Comparison of ENCODE assay signal across 8 mouse cellular contexts in genomic region chr12:5375616-5376461, GRCm38 (mm10). TPM values are rescaled to one million over a fixed set of nuclear protein-coding genes. Genes with fewer than 3 reads are reported as not detected.
DNase-seq lines count a peak whose midpoint lies in the region; ATAC-seq lines count a peak whose summit lies in the region.

Gene Klhl29, minus strand, starts transcription at chr12:5375682.

- intact Hi-C loops in left cerebral cortex, postnatal 4 days (cut with DNase I): no loop called here

- no peaks in the 10 kb centered on the region; the same call in 1 of the 2 replicates for H3K27me3 ChIP-seq in embryonic facial prominence, embryonic 11.5 days (ENCODE audit: control insufficient read depth, insufficient read depth, low read length)
- peaks cover 18% of the 10 kb centered on the region for H3K27me3 ChIP-seq in midbrain, embryonic 11.5 days (ENCODE audit: control insufficient read depth, insufficient read depth, low read length)
- H3K27me3 ChIP-seq in stomach, embryonic 15.5 days (replicated peaks): peaks cover 23% of the 10 kb centered on the region; the same call in 1 of the 2 replicates

- H3K9me3 ChIP-seq in embryonic facial prominence, embryonic 11.5 days (replicated peaks; ENCODE audit: control insufficient read depth, low read length): no peaks in the 10 kb centered on the region
- no peaks in the 10 kb centered on the region for H3K9me3 ChIP-seq in midbrain, embryonic 11.5 days (ENCODE audit: control insufficient read depth, low read length)
- no peaks in the 10 kb centered on the region for H3K9me3 ChIP-seq in stomach, embryonic 15.5 days

- peak within 1 kb of the TSS; percentile 58 for H3K4me3 ChIP-seq in embryonic facial prominence, embryonic 11.5 days (ENCODE audit: low read depth, low read length)
- H3K4me3 ChIP-seq in midbrain, embryonic 11.5 days (ENCODE audit: low read depth, low read length): peak within 1 kb of the TSS; percentile 74
- H3K4me3 ChIP-seq in stomach, embryonic 15.5 days (replicated peaks): peak within 1 kb of the TSS; percentile 83

- H3K4me1 ChIP-seq in embryonic facial prominence, embryonic 11.5 days (ENCODE audit: control insufficient read depth, insufficient read depth, low read length): peaks cover 2% of the 10 kb centered on the region; the same call in 1 of the 2 replicates
- peaks cover 22% of the 10 kb centered on the region; the same call in 1 of the 2 replicates for H3K4me1 ChIP-seq in midbrain, embryonic 11.5 days (ENCODE audit: control insufficient read depth, insufficient read depth, low read length)
- peaks cover 18% of the 10 kb centered on the region for H3K4me1 ChIP-seq in stomach, embryonic 15.5 days

- peak; percentile 84 for DNase-seq in layer of hippocampus, adult 11-12 months (ENCODE audit: low spot score)
- no peak for DNase-seq in layer of hippocampus, adult 9-10 months (ENCODE audit: low spot score)
- DNase-seq in embryonic facial prominence, embryonic 11.5 days (ENCODE audit: low spot score): peak; percentile 87
- DNase-seq in heart, adult 11 months: peak; percentile 99
- DNase-seq in kidney, adult 11 months: peak; percentile 73
- peak; percentile 96 for DNase-seq in left cerebral cortex, postnatal 4 days
- DNase-seq in midbrain, embryonic 11.5 days (ENCODE audit: low spot score, missing footprints): peak; percentile 97

- 1% methylated on average over 49 of the region's 66 CpGs for WGBS in embryonic facial prominence, embryonic 11.5 days
- WGBS in midbrain, embryonic 11.5 days: under 1% methylated on average over 59 of the region's 66 CpGs
- WGBS in stomach, embryonic 15.5 days: 1% methylated on average over 64 of the region's 66 CpGs

- peak within 1 kb of the TSS; percentile 68 for H3K9ac ChIP-seq in embryonic facial prominence, embryonic 11.5 days (replicated peaks; ENCODE audit: low read length)
- peak within 1 kb of the TSS; percentile 84 for H3K9ac ChIP-seq in midbrain, embryonic 11.5 days (ENCODE audit: low read length)
- H3K9ac ChIP-seq in stomach, embryonic 15.5 days: peak within 1 kb of the TSS; percentile 67

- 0 out of 2 replicates have a peak within 1 kb of the TSS, but pooled peaks have one; percentile 56 for H3K27ac ChIP-seq in embryonic facial prominence, embryonic 11.5 days (replicated peaks; ENCODE audit: low read depth, low read length)
- peak within 1 kb of the TSS; percentile 63 for H3K27ac ChIP-seq in midbrain, embryonic 11.5 days (ENCODE audit: low read depth, low read length)
- peak within 1 kb of the TSS; percentile 71 for H3K27ac ChIP-seq in stomach, embryonic 15.5 days

- H3K4me2 ChIP-seq in embryonic facial prominence, embryonic 11.5 days (ENCODE audit: low read depth, low read length): peak within 1 kb of the TSS; percentile 99
- H3K4me2 ChIP-seq in midbrain, embryonic 11.5 days: peak within 1 kb of the TSS; percentile 86
- H3K4me2 ChIP-seq in stomach, embryonic 15.5 days: peak within 1 kb of the TSS; percentile 95

- H3K36me3 ChIP-seq in embryonic facial prominence, embryonic 11.5 days (replicated peaks; ENCODE audit: control insufficient read depth, insufficient read depth, low read depth, low read length): no peaks in the 10 kb centered on the region
- H3K36me3 ChIP-seq in midbrain, embryonic 11.5 days (ENCODE audit: control insufficient read depth, insufficient read depth, low read length): no peaks in the 10 kb centered on the region
- H3K36me3 ChIP-seq in stomach, embryonic 15.5 days: no peaks in the 10 kb centered on the region

- peak; percentile 93 for ATAC-seq in embryonic facial prominence, embryonic 11.5 days (replicated peaks; ENCODE audit: insufficient number of reproducible peaks, low FRiP score, low TSS enrichment, low read depth)
- peak; percentile 95 for ATAC-seq in midbrain, embryonic 11.5 days (ENCODE audit: low FRiP score)
- ATAC-seq in stomach, embryonic 15.5 days (ENCODE audit: insufficient read depth, low FRiP score, low read depth): peak; percentile 91

RNA-seq across cellular contexts. Expression of gene Klhl29, which starts in this region (rescaled TPM):
- 1.9 and 2.1 TPM in 2 replicates for polyA plus RNA-seq in embryonic facial prominence, embryonic 11.5 days (2014; fragmentation: Nextera tagmentation; extraction: Ambion mirVana)
- total RNA-seq in left cerebral cortex, postnatal 4 days (2021): 10 to 100 TPM; 39.9 to 42.8 TPM
- 1.9 and 2.0 TPM in 2 replicates for polyA plus RNA-seq in midbrain, embryonic 11.5 days (2014; fragmentation: Nextera tagmentation; extraction: Ambion mirVana)
- 1.6 and 1.8 TPM in 2 replicates for polyA plus RNA-seq in stomach, embryonic 15.5 days (2015; fragmentation: Nextera tagmentation; extraction: Ambion mirVana)
